ENCODE assay signal across 16 mouse cellular contexts in the genomic region with DNA sequence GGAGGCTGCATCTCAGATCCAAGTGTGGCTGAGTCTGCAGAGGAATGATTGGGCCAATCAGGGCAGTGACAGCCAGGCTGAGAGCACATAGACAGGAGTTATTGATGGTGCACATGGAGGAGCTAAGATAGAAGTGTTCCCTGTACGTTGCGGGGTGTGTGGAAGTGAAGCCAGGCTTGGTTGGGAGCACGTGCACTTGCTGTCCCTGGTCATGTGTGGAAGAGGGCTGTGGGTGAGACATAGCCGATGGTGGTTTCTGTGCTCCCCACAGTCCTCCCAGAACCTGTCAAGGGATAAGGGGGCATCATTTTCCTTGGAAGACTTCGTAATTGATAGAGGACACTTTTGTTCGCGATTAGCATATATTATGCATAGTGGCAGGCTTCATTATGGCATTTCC.
"Had no signal": no experiment of that assay in that cellular context is flagged by ENCODE, and none has a peak within 500 bp of the region (broad histone marks: within the 10 kb centered on the region; RNA-seq: fewer than 3 reads in every experiment).

No protein-coding gene starts in this region.

- H3K4me3 ChIP-seq: midbrain, embryonic 12.5 days; myocyte; neural tube, embryonic 13.5 days; neural tube, embryonic 15.5 days had no signal

- H3K4me1 ChIP-seq: midbrain, embryonic 12.5 days had no signal

- H3K9me3 ChIP-seq: midbrain, embryonic 12.5 days; neural tube, embryonic 13.5 days; neural tube, embryonic 15.5 days had no signal

- H3K4me2 ChIP-seq: lung, embryonic 14.5 days; midbrain, embryonic 12.5 days; neural tube, embryonic 13.5 days; neural tube, embryonic 15.5 days had no signal

- DNase-seq: lung, adult 18-20 months; lung, embryonic 14.5 days; retina, postnatal 1 day; right cerebral cortex, adult 18-20 months; right cerebral cortex, postnatal 25 days; right cerebral cortex, postnatal 4 days; spleen, adult 18-20 months; thymus, adult 18-20 months; thymus, postnatal 14 days; thymus, postnatal 36 days had no signal

- H3K9ac ChIP-seq: liver, embryonic 14.5 days; lung, embryonic 14.5 days; midbrain, embryonic 12.5 days; neural tube, embryonic 13.5 days; neural tube, embryonic 15.5 days had no signal

- ATAC-seq: midbrain, embryonic 16.5 days had no signal

- H3K27me3 ChIP-seq: midbrain, embryonic 12.5 days; neural tube, embryonic 13.5 days; neural tube, embryonic 15.5 days had no signal

- H3K27ac ChIP-seq: liver, embryonic 14.5 days; midbrain, embryonic 12.5 days; neural tube, embryonic 13.5 days; neural tube, embryonic 15.5 days had no signal
